Mouse (Mus musculus) kidney, adult 11 months (tissue): ENCODE data around the gene Gm17174.
"Not testable (repeated sequence)": the region's sequence is repeated elsewhere in the genome, so short reads cannot be mapped to it uniquely, and the experiment has no call there.

Source experiments
- DNase-seq: peaks from one replicate; pipeline ENCODE4 v3.0.0; 2022

Gm17174 gene

GRCm38 (mm10) chr14:51592039-51592438 lies at the start of gene Gm17174:
Gene Gm17174, minus strand, starts transcription at chr14:51592139.
- DNase-seq: not testable (repeated sequence)

GRCm38 (mm10) chr14:51635566-51635965 lies 43.6 kb upstream of the Gm17174 start, which contains the start of gene Gm4181:
Gene Gm4181, minus strand, starts transcription at chr14:51635666.
- not testable (repeated sequence) for DNase-seq

- peak; percentile 3 for DNase-seq
These were observed 40.5 kb upstream of the Gm17174 start for GRCm38 (mm10) chr14:51632426-51632825.

GRCm38 (mm10) chr14:51611210-51611609 lies 19.3 kb upstream of the Gm17174 start, which contains the start of gene Gm17078:
Gene Gm17078, minus strand, starts transcription at chr14:51611310.
- DNase-seq: no peak

- DNase-seq: not testable (repeated sequence)
These were observed 18.0 kb downstream of the Gm17174 start, which contains the start of gene Gm17175 for GRCm38 (mm10) chr14:51573963-51574362. Gene Gm17175, minus strand, starts transcription at chr14:51574063.

- no peak for DNase-seq
These were observed 39.4 kb downstream of the Gm17174 start, which contains the start of gene Gm5622 for GRCm38 (mm10) chr14:51552490-51552889. Gene Gm5622, plus strand, starts transcription at chr14:51552790.
